Mouse (Mus musculus) retina, adult 2 months (tissue): ENCODE measurements around the gene Alg12.
"Not testable (repeated sequence)": the region's sequence is repeated elsewhere in the genome, so short reads cannot be mapped to it uniquely, and the experiment has no call there.

Experiments used
- DNase-seq: peaks from one replicate; pipeline ENCODE4 v3.0.0-alpha.2; 2012; ENCODE audit warnings: low read depth, low spot score

The Alg12 gene

DNA sequence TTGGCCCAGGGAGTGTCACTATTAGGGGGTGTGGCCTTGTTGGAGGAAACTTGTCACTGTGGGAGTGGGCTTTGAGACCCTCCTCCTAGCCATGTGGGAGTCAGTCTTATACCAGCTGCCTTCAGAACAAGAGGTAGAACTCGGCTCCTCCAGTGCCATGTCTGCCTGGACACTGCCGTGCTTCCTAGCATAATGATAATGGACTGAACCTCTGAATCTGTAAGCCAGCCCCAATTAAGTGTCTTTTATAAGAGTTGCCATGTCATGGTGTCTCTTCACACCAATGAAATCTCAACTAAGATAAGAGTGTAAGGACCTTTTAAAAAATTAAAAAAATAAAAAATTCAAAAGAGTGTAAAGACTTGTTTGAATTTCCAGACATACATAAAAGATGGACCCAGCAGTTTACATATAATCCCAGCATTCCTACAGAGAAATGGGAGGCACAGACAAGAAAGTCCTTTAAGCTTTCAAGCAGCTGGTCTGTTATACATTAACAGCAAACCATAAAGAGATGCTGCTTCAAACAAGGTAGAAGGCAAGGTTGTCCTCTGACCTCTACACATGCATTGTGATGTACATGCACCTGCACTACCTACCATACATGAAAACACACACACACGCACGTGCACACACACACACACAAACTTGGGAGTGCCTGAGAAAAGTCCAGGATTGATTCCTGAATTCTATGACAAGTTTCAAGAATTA is 26.8 kb downstream of the Alg12 start:
- DNase-seq, result no peak

- not testable (repeated sequence) for DNase-seq
These were observed 44.5 kb downstream of the Alg12 start for GRCm38 (mm10) chr15:88774630-88775029.

GRCm38 (mm10) chr15:88768537-88768936 is 50.6 kb downstream of the Alg12 start:
- no peak for DNase-seq

DNA sequence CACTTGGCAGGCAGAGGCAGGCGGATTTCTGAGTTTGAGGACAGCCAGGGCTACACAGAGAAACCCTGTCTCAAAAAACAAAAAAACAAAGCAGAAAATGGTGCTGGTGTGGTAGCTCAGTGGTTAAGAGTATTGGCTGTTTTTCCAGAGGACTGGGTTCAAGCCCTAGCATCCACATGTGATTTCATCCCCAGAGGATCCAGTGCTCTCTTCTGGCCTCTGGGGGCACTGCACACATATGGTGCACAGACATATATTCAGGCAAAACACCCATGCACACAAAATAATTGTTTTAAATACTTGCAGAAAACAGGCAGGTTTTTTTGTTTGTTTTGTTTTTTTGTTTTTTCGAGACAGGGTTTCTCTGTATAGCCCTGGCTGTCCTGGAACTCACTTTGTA is 53.0 kb downstream of the Alg12 start:
- not testable (repeated sequence) for DNase-seq

DNA sequence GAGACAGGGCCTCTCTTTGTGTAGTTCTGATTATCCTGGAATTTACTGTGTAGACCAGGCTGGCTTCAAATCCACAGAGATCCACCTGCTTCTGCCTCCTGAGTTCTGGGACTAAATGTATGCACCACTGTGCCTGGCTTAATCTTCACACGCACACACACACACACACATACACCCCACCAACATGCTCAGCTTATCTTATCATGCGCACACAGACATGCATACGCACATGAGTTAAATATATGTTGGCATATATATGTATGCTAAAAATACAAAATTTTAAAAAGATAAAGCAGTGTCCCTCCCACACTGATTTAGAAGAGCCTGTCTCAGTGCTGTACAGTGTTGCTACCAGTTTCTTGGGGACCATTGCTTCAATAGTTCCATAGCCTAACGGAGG is 57.6 kb downstream of the Alg12 start:
- DNase-seq, result no peak

DNA sequence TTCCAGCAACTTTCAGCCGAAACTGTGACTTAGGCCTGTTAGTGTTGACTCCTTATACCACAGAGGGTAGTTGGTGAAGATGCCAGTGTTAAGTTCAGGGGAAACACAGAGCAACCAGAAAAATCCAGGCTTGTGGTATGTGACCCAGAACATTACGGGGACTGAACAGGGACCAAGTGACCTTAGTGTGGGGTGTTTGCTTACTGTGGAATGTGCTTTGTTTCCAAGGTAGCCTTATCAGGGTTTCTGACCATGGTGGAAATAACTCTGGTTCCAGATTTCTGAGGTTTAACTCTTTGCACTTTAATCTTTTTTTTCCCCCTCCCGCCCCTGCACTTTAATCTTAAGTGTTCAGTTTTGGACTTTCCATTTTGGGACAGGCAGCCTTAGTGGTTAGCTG is 61.1 kb downstream of the Alg12 start:
- no peak for DNase-seq

DNA sequence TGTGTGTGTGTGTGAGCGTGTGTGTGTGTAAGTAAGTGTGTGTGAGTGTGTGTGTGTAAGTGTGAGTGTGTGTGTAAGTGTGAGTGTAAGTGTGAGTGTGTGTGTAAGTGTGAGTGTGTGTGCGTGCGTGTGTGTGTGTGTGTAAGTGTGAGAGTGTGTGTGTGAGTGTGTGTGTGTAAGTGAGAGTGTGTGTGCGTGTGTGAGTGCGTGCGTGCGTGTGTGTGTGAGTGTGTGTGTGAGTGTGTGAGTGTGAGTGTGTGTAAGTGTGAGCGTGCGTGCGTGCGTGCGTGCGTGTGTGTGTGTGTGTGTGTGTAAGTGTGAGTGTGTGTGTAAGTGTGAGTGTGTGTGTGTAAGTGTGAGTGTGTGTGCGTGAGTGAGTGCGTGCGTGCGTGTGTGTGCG is 63.4 kb downstream of the Alg12 start:
- no peak for DNase-seq
